In genomic region chr5:135274663-135275396, GRCm38 (mm10) we compare ENCODE assay signal across 8 mouse cellular contexts. TPM values are rescaled to one million over a fixed set of nuclear protein-coding genes. Genes with fewer than 3 reads are reported as not detected.
DNase-seq lines count a peak whose midpoint lies in the region; ATAC-seq and TF ChIP-seq lines count a peak whose summit lies in the region.

No protein-coding gene starts in this region.

- no peak for TF ChIP-seq CTCF in heart, postnatal 0 days (IDR thresholded peaks at IDR 0.05; ENCODE audit: low read depth)

- peak overlapping the region; percentile 17; the same call in 1 of the 2 replicates for H3K4me3 ChIP-seq in heart, embryonic 13.5 days
- no peak overlapping the region for H3K4me3 ChIP-seq in heart, postnatal 0 days (ENCODE audit: low read depth, low read length)
- H3K4me3 ChIP-seq in midbrain, embryonic 13.5 days (replicated peaks), result no peak overlapping the region

- peak overlapping the region; percentile 53 for H3K4me2 ChIP-seq in heart, embryonic 13.5 days
- peak overlapping the region; percentile 31 for H3K4me2 ChIP-seq in heart, postnatal 0 days (ENCODE audit: low read depth, low read length)
- H3K4me2 ChIP-seq in midbrain, embryonic 13.5 days (replicated peaks), result peak overlapping the region; percentile 32

- H3K27me3 ChIP-seq in heart, embryonic 13.5 days (replicated peaks), result peaks cover 17% of the 10 kb centered on the region
- H3K27me3 ChIP-seq in heart, postnatal 0 days (ENCODE audit: control insufficient read depth, insufficient read depth, low read length), result peaks cover 9% of the 10 kb centered on the region; the same call in 1 of the 2 replicates
- H3K27me3 ChIP-seq in midbrain, embryonic 13.5 days, result peaks cover 3% of the 10 kb centered on the region; the same call in 1 of the 2 replicates

- peaks cover 24% of the 10 kb centered on the region for H3K4me1 ChIP-seq in heart, embryonic 13.5 days
- H3K4me1 ChIP-seq in heart, postnatal 0 days (ENCODE audit: control insufficient read depth, insufficient read depth), result no peaks in the 10 kb centered on the region; the same call in 1 of the 2 replicates
- peaks cover 30% of the 10 kb centered on the region for H3K4me1 ChIP-seq in midbrain, embryonic 13.5 days (replicated peaks)

- TF ChIP-seq EP300 in heart, postnatal 0 days (IDR thresholded peaks at IDR 0.05; ENCODE audit: low read depth), result no peak

- H3K27ac ChIP-seq in heart, embryonic 13.5 days (replicated peaks), result peak overlapping the region; percentile 55
- H3K27ac ChIP-seq in heart, postnatal 0 days (ENCODE audit: low read depth), result 0 out of 2 replicates have a peak overlapping the region, but pooled peaks have one; percentile 5
- H3K27ac ChIP-seq in midbrain, embryonic 13.5 days, result peak overlapping the region; percentile 54

- no peaks in the 10 kb centered on the region for H3K9me3 ChIP-seq in heart, embryonic 13.5 days
- H3K9me3 ChIP-seq in heart, postnatal 0 days (replicated peaks; ENCODE audit: control insufficient read depth, low read length), result no peaks in the 10 kb centered on the region
- H3K9me3 ChIP-seq in midbrain, embryonic 13.5 days, result no peaks in the 10 kb centered on the region

- peak overlapping the region; percentile 17; the same call in 1 of the 2 replicates for H3K9ac ChIP-seq in heart, embryonic 13.5 days
- no peak overlapping the region for H3K9ac ChIP-seq in heart, postnatal 0 days (replicated peaks; ENCODE audit: low read depth, low read length)
- 0 out of 2 replicates have a peak overlapping the region, but pooled peaks have one; percentile 15 for H3K9ac ChIP-seq in midbrain, embryonic 13.5 days (replicated peaks)

- no peak for DNase-seq in heart, adult 8-10 months (ENCODE audit: low spot score)
- peak; percentile 23 for DNase-seq in brain, adult 2 months (ENCODE audit: low read depth, low spot score)
- no peak for DNase-seq in heart, postnatal 0 days (ENCODE audit: low spot score)
- DNase-seq in thymus, postnatal 0 days (ENCODE audit: low spot score), result no peak
- DNase-seq in yolk sac, embryonic 10.5 days (ENCODE audit: low spot score), result no peak
- no peak for DNase-seq in right cerebral cortex, adult 18-20 months

- no peak for ATAC-seq in heart, embryonic 13.5 days (ENCODE audit: extremely low read depth, insufficient number of reproducible peaks, low FRiP score, low TSS enrichment)
- ATAC-seq in heart, postnatal 0 days (ENCODE audit: insufficient read depth, low read depth), result no peak
- no peak; the same call in 1 of the 2 replicates for ATAC-seq in midbrain, embryonic 13.5 days

- WGBS in heart, embryonic 13.5 days, result 20% methylated on average over 15 of the region's 15 CpGs
- 27% methylated on average over 15 of the region's 15 CpGs for WGBS in heart, postnatal 0 days
- 11% methylated on average over 15 of the region's 15 CpGs for WGBS in midbrain, embryonic 13.5 days

- no peaks in the 10 kb centered on the region for H3K36me3 ChIP-seq in heart, embryonic 13.5 days
- H3K36me3 ChIP-seq in heart, postnatal 0 days (replicated peaks; ENCODE audit: control insufficient read depth, insufficient read depth, low read length), result no peaks in the 10 kb centered on the region
- no peaks in the 10 kb centered on the region for H3K36me3 ChIP-seq in midbrain, embryonic 13.5 days

RNA-seq across cellular contexts. Expression of gene Fzd9, which starts 23.8 kb away (rescaled TPM):
- 5.4 and 6.4 TPM in 2 replicates for polyA plus RNA-seq in heart, embryonic 13.5 days (2015; fragmentation: Nextera tagmentation; extraction: Ambion mirVana)
- 1 to 10 TPM; 1.3 to 1.9 (median 1.6) TPM for total RNA-seq in heart, adult 8-10 months (2022)
- total RNA-seq in heart, postnatal 0 days (2014; rRNA removed; ENCODE audit: low replicate concordance), result 3.3 and 7.4 TPM in 2 replicates
- polyA plus RNA-seq in heart, postnatal 0 days (2015; fragmentation: Nextera tagmentation; extraction: Ambion mirVana), result 1.8 and 2.4 TPM in 2 replicates
- polyA plus RNA-seq in midbrain, embryonic 13.5 days (2015; fragmentation: Nextera tagmentation; extraction: Ambion mirVana), result 11.3 and 12.2 TPM in 2 replicates
- polyA plus RNA-seq in thymus, postnatal 0 days (2015; fragmentation: Nextera tagmentation; extraction: Ambion mirVana), result 0.33 and 0.64 TPM in 2 replicates

Comparison
In these comparisons a context has a peak if more than half of its experiments do, and no peak if none do; other contexts are left out.
1. H3K27ac ChIP-seq: peak in every context shown above with its lines; median percentile 55 in heart, embryonic 13.5 days; 54 in midbrain, embryonic 13.5 days; 5 in heart, postnatal 0 days.